Mouse (Mus musculus) liver, embryonic 14.5 days (tissue): ENCODE results near the gene Bax. TPM values are rescaled to one million over a fixed set of nuclear protein-coding genes. Genes with fewer than 3 reads are reported as not detected.
A peak's percentile ranks its signal among the peaks of the same experiment; 100 is the strongest.

Source experiments
- ATAC-seq: fragments of 200-750 bp; cut with Nextera tagmentation; 2 replicates; pipeline ENCODE4 v1.8.0; 2017; ENCODE audit warnings: moderate number of reproducible peaks, mild to moderate bottlenecking, moderate library complexity; ENCODE audit not compliant: insufficient read depth
- DNase-seq, 3 experiments: peaks; one replicate each; pipeline ENCODE4 v3.0.0-alpha.2; 2012 to 2013; ENCODE audit warnings: low read depth in 3 of 3, low spot score in 3 of 3
- H3K27ac ChIP-seq: fragments of 300-500 bp; sonication (generic); 2 replicates; pipeline ENCODE4 v1.5.1; 2014; ENCODE audit warnings: moderate library complexity, mild to moderate bottlenecking, control low read depth, inconsistent platforms
- H3K27me3 ChIP-seq: fragments of 300-500 bp; sonication (generic); 2 replicates; pipeline ENCODE4 v1.6.1; 2014; ENCODE audit warnings: mild to moderate bottlenecking, low read length, moderate library complexity; ENCODE audit not compliant: control insufficient read depth, insufficient read depth
- H3K36me3 ChIP-seq: fragments of 300-500 bp; sonication (generic); replicated peaks from 2 replicates; pipeline ENCODE4 v1.6.1; 2014; ENCODE audit warnings: low read depth; ENCODE audit not compliant: control insufficient read depth, insufficient read depth
- H3K4me1 ChIP-seq, 2 experiments: fragments of 200-500 bp in 1 of 2; fragments of 300-500 bp in 1 of 2; sonication (generic) in 1 of 2; replicated peaks; 2 replicates each; pipeline ENCODE4 v1.6.1; 2012 to 2014; ENCODE audit warnings: antibody characterized with exemption in 1 of 2, inconsistent platforms in 1 of 2, low read length in 1 of 2; ENCODE audit not compliant: control insufficient read depth in 2 of 2, insufficient read depth in 2 of 2
- H3K4me2 ChIP-seq: fragments of 300-500 bp; sonication (generic); 2 replicates; pipeline ENCODE4 v1.6.1; 2014; ENCODE audit warnings: low read depth, mild to moderate bottlenecking, control low read depth, moderate library complexity
- H3K4me3 ChIP-seq, 2 experiments: fragments of 200-500 bp in 1 of 2; fragments of 300-500 bp in 1 of 2; sonication (generic) in 1 of 2; 2 replicates each; pipeline ENCODE4 v1.5.1; 2012 to 2014; ENCODE audit warnings: low read depth in 2 of 2, low read length in 2 of 2, mild to moderate bottlenecking in 2 of 2, control low read depth in 1 of 2, inconsistent platforms in 1 of 2, moderate library complexity in 1 of 2; ENCODE audit not compliant: insufficient read depth in 1 of 2
- H3K9ac ChIP-seq: fragments of 300-500 bp; sonication (generic); replicated peaks from 2 replicates; pipeline ENCODE4 v1.6.1; 2014; ENCODE audit warnings: mild to moderate bottlenecking, control low read depth, moderate library complexity
- H3K9me3 ChIP-seq: fragments of 300-500 bp; sonication (generic); 2 replicates; pipeline ENCODE4 v1.6.1; 2016; ENCODE audit warnings: low read length, mixed read lengths; ENCODE audit not compliant: control insufficient read depth
- CTCF ChIP-seq: IDR thresholded peaks from 2 replicates; pipeline ENCODE4 v1.5.1; 2016; ENCODE audit warnings: antibody characterized with exemption, low read depth, control low read depth
- EP300 ChIP-seq: IDR thresholded peaks from 2 replicates; pipeline ENCODE4 v1.6.1; 2016; ENCODE audit warnings: antibody characterized with exemption, low read depth
- WGBS: fragments of 180-500 bp; shearing (Covaris S2); extraction: QIAGEN DNeasy Blood & Tissue Kit; methylation state at CpG from one replicate; pipeline ENCODE4 v1.1.7; 2014; ENCODE audit not compliant: insufficient replicate concordance; 5-methylcytosine and 5-hydroxymethylcytosine counted together
- polyA plus RNA-seq, 2 experiments: library from polyadenylated mRNA; depleted of rRNA in 1 of 2; stranded (reverse) in 1 of 2; unstranded in 1 of 2; fragments of >200 nt; fragmentation: Nextera tagmentation in 1 of 2; extraction: Ambion mirVana in 1 of 2; gene quantifications; 2 replicates each; pipeline versions ENCODE4 v1.2.1 to v1.2.3; 2012 to 2014

Bax gene
- polyA plus RNA-seq, 2 experiments, result 49.7 to 57.9 TPM

GRCm38 (mm10) chr7:45419859-45420614 lies 46.7 kb downstream of the Bax start:
- Histone ChIP-seq H3K4me2 (no peak overlapping the region), H3K27ac (no peak overlapping the region), H3K4me3 (no peak overlapping the region), H3K4me1 (no peaks in the 10 kb centered on the region), H3K27me3 (peaks cover 41% of the 10 kb centered on the region), H3K9me3 (no peaks in the 10 kb centered on the region), H3K36me3 (peaks cover 24% of the 10 kb centered on the region), H3K9ac (no peak overlapping the region)
- ATAC-seq (no peak), DNase-seq (no peak)
- TF ChIP-seq CTCF (no peak), EP300 (no peak)
- whole genome bisulfite sequencing, result 27% methylated on average over 27 of the region's 27 CpGs

GRCm38 (mm10) chr7:45417962-45418492 lies 48.7 kb downstream of the Bax start:
- H3K36me3 ChIP-seq, result peaks cover 11% of the 10 kb centered on the region; the same call in 1 of the 2 replicates
- no peak overlapping the region for H3K9ac ChIP-seq
- peaks cover 61% of the 10 kb centered on the region for H3K27me3 ChIP-seq
- TF ChIP-seq CTCF (no peak), EP300 (no peak)
- no peak overlapping the region for H3K27ac ChIP-seq
- no peaks in the 10 kb centered on the region for H3K4me1 ChIP-seq
- ATAC-seq (no peak), DNase-seq (no peak)
- no peak overlapping the region for H3K4me2 ChIP-seq
- H3K4me3 ChIP-seq, result no peak overlapping the region
- 11% methylated on average over 13 of the region's 13 CpGs for WGBS
- H3K9me3 ChIP-seq, result no peaks in the 10 kb centered on the region

- H3K9ac ChIP-seq, result no peak overlapping the region
- no peak overlapping the region for H3K4me3 ChIP-seq
- H3K4me2 ChIP-seq, result no peak overlapping the region
- H3K4me1 ChIP-seq, result no peaks in the 10 kb centered on the region
- TF ChIP-seq CTCF, result no peak
- TF ChIP-seq EP300, result no peak
- H3K27me3 ChIP-seq, result peaks cover 82% of the 10 kb centered on the region
- DNase-seq, result no peak
- no peak for ATAC-seq
- H3K9me3 ChIP-seq, result no peaks in the 10 kb centered on the region
- WGBS, result 9% methylated on average over 37 of the region's 37 CpGs
- no peaks in the 10 kb centered on the region for H3K36me3 ChIP-seq
- H3K27ac ChIP-seq, result no peak overlapping the region
These were observed 51.1 kb downstream of the Bax start for GRCm38 (mm10) chr7:45415636-45416035.

- no peak overlapping the region for H3K27ac ChIP-seq
- DNase-seq, result no peak
- H3K4me1 ChIP-seq, result no peaks in the 10 kb centered on the region
- no peak overlapping the region for H3K4me2 ChIP-seq
- no peaks in the 10 kb centered on the region for H3K9me3 ChIP-seq
- 22% methylated on average over 12 of the region's 12 CpGs for WGBS
- no peaks in the 10 kb centered on the region for H3K36me3 ChIP-seq
- peaks cover 90% of the 10 kb centered on the region for H3K27me3 ChIP-seq
- ATAC-seq, result no peak
- H3K4me3 ChIP-seq, result no peak overlapping the region
- TF ChIP-seq CTCF (no peak), EP300 (no peak)
- H3K9ac ChIP-seq, result no peak overlapping the region
These were observed 51.9 kb downstream of the Bax start for GRCm38 (mm10) chr7:45414740-45415224.

GRCm38 (mm10) chr7:45413864-45414739 lies 52.6 kb downstream of the Bax start:
- ATAC-seq, result no peak
- H3K27me3 ChIP-seq, result peaks cover 96% of the 10 kb centered on the region

More at GRCm38 (mm10) chr7:45413864-45414739, 52.6 kb downstream of the Bax start:
- H3K4me1 ChIP-seq, result no peaks in the 10 kb centered on the region
- H3K9me3 ChIP-seq, result no peaks in the 10 kb centered on the region
- peak overlapping the region; percentile 59 for H3K4me2 ChIP-seq
- 2% methylated on average over 27 of the region's 27 CpGs for WGBS
- no peaks in the 10 kb centered on the region for H3K36me3 ChIP-seq
- DNase-seq, result no peak
- TF ChIP-seq CTCF (no peak), EP300 (no peak)
- no peak overlapping the region for H3K9ac ChIP-seq
- no peak overlapping the region for H3K27ac ChIP-seq
- H3K4me3 ChIP-seq, result peak overlapping the region in 1 of 2 experiments; percentile 43; a peak in 2 of 4 replicates
